Mouse (Mus musculus): ENCODE measurements around the gene Slco2b1. TPM values are rescaled to one million over a fixed set of nuclear protein-coding genes. Genes with fewer than 3 reads are reported as not detected.
A peak's percentile ranks its signal among the peaks of the same experiment; 100 is the strongest.

Gene Slco2b1
- polyA plus RNA-seq, 1 experiment from 2014 or later: 3.8 TPM

- H3K4me2 ChIP-seq (replicated peaks; ENCODE audit: low read depth, low read length): no peak overlapping the region
- H3K27ac ChIP-seq (ENCODE audit: low read length): no peak overlapping the region
- H3K9me3 ChIP-seq (ENCODE audit: low read length): no peaks in the 10 kb centered on the region
- 5% methylated on average over 6 of the region's 6 CpGs for WGBS
- no peaks in the 10 kb centered on the region for H3K4me1 ChIP-seq (ENCODE audit: insufficient read depth, low read depth, low read length)
- TF ChIP-seq EP300 (IDR thresholded peaks at IDR 0.05): no peak
- TF ChIP-seq CTCF (IDR thresholded peaks at IDR 0.05): peak; percentile 23; the same call in 1 of the 2 replicates
- H3K9ac ChIP-seq (replicated peaks; ENCODE audit: low read depth): no peak overlapping the region
- H3K27me3 ChIP-seq (replicated peaks; ENCODE audit: insufficient read depth, low read length): no peaks in the 10 kb centered on the region
- DNase-seq (ENCODE audit: low spot score): peak; percentile 80
- no peaks in the 10 kb centered on the region for H3K36me3 ChIP-seq (ENCODE audit: insufficient read depth, low read length)
- ATAC-seq: no peak
- H3K4me3 ChIP-seq (ENCODE audit: low read depth, low read length): no peak overlapping the region
Measured at GRCm38 (mm10) chr7:99648623-99649022, 62.5 kb downstream of the Slco2b1 start.

DNA sequence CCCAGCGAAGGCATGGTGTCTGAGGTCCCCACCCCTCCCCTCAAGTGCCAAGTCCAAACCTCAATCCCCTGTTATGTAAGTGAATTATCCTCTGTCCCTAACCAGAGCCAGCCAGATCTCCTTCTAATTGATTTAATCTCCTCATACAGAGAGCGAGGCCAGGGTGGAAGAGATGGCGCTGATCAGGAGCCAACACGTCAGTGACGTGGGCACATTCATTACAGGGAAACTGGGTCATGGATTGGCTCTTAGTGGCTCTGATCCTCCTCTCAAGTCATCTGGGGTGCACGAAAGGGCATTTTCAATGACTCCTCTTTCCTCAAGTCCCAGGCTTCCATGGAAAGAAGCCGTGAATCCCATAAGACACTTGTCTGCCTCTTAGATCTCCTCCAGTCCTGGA lies 66.4 kb downstream of the Slco2b1 start:
- ATAC-seq: no peak
- Histone ChIP-seq H3K4me3 (ENCODE audit: low read depth, low read length) (no peak overlapping the region), H3K4me1 (ENCODE audit: insufficient read depth, low read depth, low read length) (no peaks in the 10 kb centered on the region), H3K36me3 (ENCODE audit: insufficient read depth, low read length) (no peaks in the 10 kb centered on the region), H3K27me3 (replicated peaks; ENCODE audit: insufficient read depth, low read length) (no peaks in the 10 kb centered on the region), H3K9ac (replicated peaks; ENCODE audit: low read depth) (no peak overlapping the region), H3K9me3 (ENCODE audit: low read length) (no peaks in the 10 kb centered on the region), H3K27ac (ENCODE audit: low read length) (no peak overlapping the region), H3K4me2 (replicated peaks; ENCODE audit: low read depth, low read length) (no peak overlapping the region)
- 79% methylated on average over 7 of the region's 7 CpGs for WGBS
- DNase-seq (ENCODE audit: low spot score): no peak
- TF ChIP-seq CTCF (IDR thresholded peaks at IDR 0.05) (no peak), EP300 (IDR thresholded peaks at IDR 0.05) (no peak)

DNA sequence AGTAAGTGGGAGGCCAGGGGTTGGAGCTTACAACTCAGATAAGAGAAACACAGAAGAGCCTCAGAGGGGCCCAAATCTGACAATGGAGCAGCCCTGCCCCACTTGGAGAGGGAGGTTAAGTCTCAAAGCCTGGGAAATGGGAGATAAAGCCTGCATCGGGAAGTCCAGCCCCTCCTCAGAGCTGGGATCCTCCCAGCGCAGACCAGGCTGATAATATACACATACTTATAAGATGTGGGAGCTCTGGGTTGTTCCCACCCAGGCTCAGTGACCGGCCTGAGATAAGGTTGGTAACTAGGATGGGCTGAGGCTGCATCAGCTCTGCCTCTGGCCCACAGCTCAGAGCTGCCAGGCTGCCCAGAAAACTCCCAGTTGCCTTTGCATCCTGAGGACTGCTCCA lies 69.1 kb downstream of the Slco2b1 start:
- Histone ChIP-seq H3K36me3 (ENCODE audit: insufficient read depth, low read length) (no peaks in the 10 kb centered on the region), H3K27ac (ENCODE audit: low read length) (no peak overlapping the region), H3K9ac (replicated peaks; ENCODE audit: low read depth) (no peak overlapping the region), H3K27me3 (replicated peaks; ENCODE audit: insufficient read depth, low read length) (no peaks in the 10 kb centered on the region), H3K4me2 (replicated peaks; ENCODE audit: low read depth, low read length) (no peak overlapping the region), H3K4me1 (ENCODE audit: insufficient read depth, low read depth, low read length) (no peaks in the 10 kb centered on the region), H3K4me3 (ENCODE audit: low read depth, low read length) (no peak overlapping the region), H3K9me3 (ENCODE audit: low read length) (no peaks in the 10 kb centered on the region)
- ATAC-seq (no peak), DNase-seq (ENCODE audit: low spot score) (no peak)
- TF ChIP-seq EP300 (IDR thresholded peaks at IDR 0.05) (no peak), CTCF (IDR thresholded peaks at IDR 0.05) (no peak)
- 44% methylated on average over 3 of the region's 3 CpGs for WGBS

DNA sequence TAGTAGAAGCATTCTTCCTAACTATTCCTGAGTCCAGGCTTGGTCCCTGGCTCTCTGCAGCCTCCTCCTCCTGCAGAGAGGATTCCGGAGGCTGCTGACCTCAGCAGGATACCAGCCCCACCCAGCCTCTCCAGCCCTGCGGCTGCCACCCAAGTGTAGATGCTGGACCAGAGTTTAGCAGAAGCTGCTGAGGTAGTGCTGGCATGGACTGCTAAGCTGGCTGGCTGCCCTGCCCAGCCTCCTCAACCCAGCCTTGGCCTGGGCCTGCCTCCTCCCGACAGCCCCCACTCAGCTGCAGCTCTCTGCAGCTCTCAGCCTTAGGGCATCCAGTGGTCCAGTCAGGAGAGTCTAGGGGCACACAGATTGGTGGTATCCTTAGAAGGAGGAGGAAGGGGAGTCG lies 69.9 kb downstream of the Slco2b1 start:
- WGBS: 30% methylated on average over 4 of the region's 4 CpGs
- Histone ChIP-seq H3K4me1 (ENCODE audit: insufficient read depth, low read depth, low read length) (no peaks in the 10 kb centered on the region), H3K36me3 (ENCODE audit: insufficient read depth, low read length) (no peaks in the 10 kb centered on the region), H3K27ac (ENCODE audit: low read length) (no peak overlapping the region), H3K27me3 (replicated peaks; ENCODE audit: insufficient read depth, low read length) (no peaks in the 10 kb centered on the region), H3K9me3 (ENCODE audit: low read length) (no peaks in the 10 kb centered on the region), H3K4me2 (replicated peaks; ENCODE audit: low read depth, low read length) (no peak overlapping the region), H3K9ac (replicated peaks; ENCODE audit: low read depth) (no peak overlapping the region), H3K4me3 (ENCODE audit: low read depth, low read length) (no peak overlapping the region)
- no peak for ATAC-seq
- TF ChIP-seq CTCF (IDR thresholded peaks at IDR 0.05) (no peak), EP300 (IDR thresholded peaks at IDR 0.05) (no peak)
- no peak for DNase-seq (ENCODE audit: low spot score)

DNA sequence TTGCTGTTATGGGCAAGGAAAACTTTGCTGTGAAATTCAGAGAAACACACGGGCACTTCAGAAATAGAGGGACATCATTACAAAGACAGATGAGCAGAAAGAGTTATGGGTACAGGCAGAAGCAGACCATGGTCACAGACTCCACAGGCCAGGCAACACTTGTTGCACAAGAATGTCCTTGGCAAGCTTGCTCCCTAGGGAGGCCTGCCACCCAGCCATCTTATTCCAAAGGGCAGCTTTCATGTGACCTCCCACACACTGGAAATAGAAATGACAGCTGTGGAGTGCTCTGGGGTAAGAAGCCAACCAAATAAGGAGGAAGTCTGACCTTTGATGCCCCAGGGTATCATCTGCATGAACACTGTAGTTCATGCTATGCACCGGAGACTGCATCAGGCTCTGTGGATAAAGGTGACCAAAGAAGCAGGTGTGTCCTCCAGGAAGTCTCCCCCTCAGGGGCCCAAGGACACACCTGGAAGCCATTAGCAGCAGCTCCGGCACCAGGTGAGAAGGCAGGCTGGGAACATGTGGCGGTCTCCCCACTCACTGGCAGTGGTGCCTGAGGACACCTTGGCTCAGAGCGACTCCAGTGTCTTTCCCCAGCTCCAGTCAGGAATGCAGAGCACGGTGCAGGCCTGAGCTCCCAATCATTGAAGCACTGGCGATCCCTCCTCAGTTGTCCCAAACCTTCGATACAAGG lies 77.0 kb downstream of the Slco2b1 start:
- DNase-seq (ENCODE audit: low spot score): no peak
- TF ChIP-seq CTCF (IDR thresholded peaks at IDR 0.05): no peak
- no peak for TF ChIP-seq EP300 (IDR thresholded peaks at IDR 0.05)
- no peaks in the 10 kb centered on the region for H3K27me3 ChIP-seq (replicated peaks; ENCODE audit: insufficient read depth, low read length)
- H3K27ac ChIP-seq (ENCODE audit: low read length): no peak overlapping the region
- no peak overlapping the region for H3K4me3 ChIP-seq (ENCODE audit: low read depth, low read length)
- no peak for ATAC-seq
- H3K9ac ChIP-seq (replicated peaks; ENCODE audit: low read depth): no peak overlapping the region
- no peaks in the 10 kb centered on the region for H3K36me3 ChIP-seq (ENCODE audit: insufficient read depth, low read length)
- 61% methylated on average over 8 of the region's 8 CpGs for WGBS
- H3K4me2 ChIP-seq (replicated peaks; ENCODE audit: low read depth, low read length): no peak overlapping the region
- H3K4me1 ChIP-seq (ENCODE audit: insufficient read depth, low read depth, low read length): no peaks in the 10 kb centered on the region
- no peaks in the 10 kb centered on the region for H3K9me3 ChIP-seq (ENCODE audit: low read length)

- WGBS: 14% methylated on average over 6 of the region's 6 CpGs
- no peak overlapping the region for H3K9ac ChIP-seq (replicated peaks; ENCODE audit: low read depth)
- H3K27ac ChIP-seq (ENCODE audit: low read length): no peak overlapping the region
- ATAC-seq (no peak), DNase-seq (ENCODE audit: low spot score) (peak; percentile 54)
- TF ChIP-seq EP300 (IDR thresholded peaks at IDR 0.05): no peak
- TF ChIP-seq CTCF (IDR thresholded peaks at IDR 0.05): no peak
- no peaks in the 10 kb centered on the region for H3K4me1 ChIP-seq (ENCODE audit: insufficient read depth, low read depth, low read length)
- no peaks in the 10 kb centered on the region for H3K36me3 ChIP-seq (ENCODE audit: insufficient read depth, low read length)
- no peaks in the 10 kb centered on the region for H3K9me3 ChIP-seq (ENCODE audit: low read length)
- H3K27me3 ChIP-seq (replicated peaks; ENCODE audit: insufficient read depth, low read length): peaks cover 8% of the 10 kb centered on the region
- no peak overlapping the region for H3K4me2 ChIP-seq (replicated peaks; ENCODE audit: low read depth, low read length)
- no peak overlapping the region for H3K4me3 ChIP-seq (ENCODE audit: low read depth, low read length)
Measured at GRCm38 (mm10) chr7:99632286-99632685, 78.9 kb downstream of the Slco2b1 start.

Measured in lung, postnatal 0 days (tissue).